Mouse (Mus musculus) heart, embryonic 16.5 days (tissue): Measurements from ENCODE around the gene Robo3. TPM values are rescaled to one million over a fixed set of nuclear protein-coding genes. Genes with fewer than 3 reads are reported as not detected.
A peak's percentile ranks its signal among the peaks of the same experiment; 100 is the strongest.

Experiments used
- ATAC-seq: fragments of 200-750 bp; cut with Nextera tagmentation; replicated peaks from 2 replicates; pipeline ENCODE4 v1.8.0; 2017; ENCODE audit warnings: moderate number of reproducible peaks; ENCODE audit not compliant: insufficient read depth, low FRiP score; ENCODE audit errors: extremely low read depth
- H3K27ac ChIP-seq: fragments of 300-500 bp; sonication (generic); 2 replicates; pipeline ENCODE4 v1.5.1; 2014; ENCODE audit warnings: mild to moderate bottlenecking, low read length, control low read depth, moderate library complexity
- H3K27me3 ChIP-seq: fragments of 300-500 bp; sonication (generic); 2 replicates; pipeline ENCODE4 v1.6.1; 2014; ENCODE audit warnings: low read length, mixed read lengths; ENCODE audit not compliant: control insufficient read depth, insufficient read depth
- H3K36me3 ChIP-seq: fragments of 300-500 bp; sonication (generic); 2 replicates; pipeline ENCODE4 v1.6.1; 2014; ENCODE audit not compliant: control insufficient read depth, insufficient read depth
- H3K4me1 ChIP-seq: fragments of 300-500 bp; sonication (generic); 2 replicates; pipeline ENCODE4 v1.6.1; 2014; ENCODE audit warnings: low read length, mixed read lengths; ENCODE audit not compliant: control insufficient read depth, insufficient read depth
- H3K4me2 ChIP-seq: fragments of 300-500 bp; sonication (generic); 2 replicates; pipeline ENCODE4 v1.6.1; 2014; ENCODE audit warnings: low read depth, mild to moderate bottlenecking, control low read depth, low read length
- H3K4me3 ChIP-seq: fragments of 300-500 bp; sonication (generic); 2 replicates; pipeline ENCODE4 v1.5.1; 2014; ENCODE audit warnings: mild to moderate bottlenecking, control low read depth, low read length
- H3K9ac ChIP-seq: fragments of 300-500 bp; sonication (generic); 2 replicates; pipeline ENCODE4 v1.6.1; 2014; ENCODE audit warnings: low read length, control low read depth
- H3K9me3 ChIP-seq: fragments of 300-500 bp; sonication (generic); replicated peaks from 2 replicates; pipeline ENCODE4 v1.6.1; 2016; ENCODE audit warnings: low read length; ENCODE audit not compliant: control insufficient read depth
- WGBS: fragments of 180-500 bp; shearing (Covaris S2); extraction: QIAGEN DNeasy Blood & Tissue Kit; methylation state at CpG from one replicate; pipeline ENCODE4 v1.1.7; 2014; 5-methylcytosine and 5-hydroxymethylcytosine counted together
- polyA plus RNA-seq: library from polyadenylated mRNA; unstranded; fragments of >200 nt; fragmentation: Nextera tagmentation; extraction: Ambion mirVana; gene quantifications from 2 replicates; pipeline ENCODE4 v1.2.1, GENCODE M21; 2015

The Robo3 gene
- polyA plus RNA-seq, 1 experiment from 2014 or later: not detected

- Histone ChIP-seq H3K4me3 (peak overlapping the region; percentile 49), H3K9ac (peak overlapping the region; percentile 29), H3K9me3 (no peaks in the 10 kb centered on the region), H3K27me3 (peaks cover 87% of the 10 kb centered on the region), H3K4me1 (peaks cover 17% of the 10 kb centered on the region), H3K4me2 (peak overlapping the region; percentile 75), H3K36me3 (no peaks in the 10 kb centered on the region), H3K27ac (no peak overlapping the region)
- under 1% methylated on average over 19 of the region's 20 CpGs for WGBS
- ATAC-seq: no peak
Measured at GRCm38 (mm10) chr9:37456481-37456910, 23.4 kb upstream of the Robo3 start.

GRCm38 (mm10) chr9:37455868-37456267 lies 22.8 kb upstream of the Robo3 start:
- Histone ChIP-seq H3K27ac (no peak overlapping the region), H3K9me3 (no peaks in the 10 kb centered on the region), H3K4me2 (peak overlapping the region; percentile 75; the same call in 1 of the 2 replicates), H3K4me1 (peaks cover 17% of the 10 kb centered on the region), H3K9ac (no peak overlapping the region; the same call in 1 of the 2 replicates), H3K36me3 (no peaks in the 10 kb centered on the region), H3K4me3 (no peak overlapping the region), H3K27me3 (peaks cover 86% of the 10 kb centered on the region)
- ATAC-seq: no peak
- 5% methylated on average over 8 of the region's 8 CpGs for WGBS

- Histone ChIP-seq H3K4me2 (no peak overlapping the region), H3K27ac (no peak overlapping the region), H3K9me3 (no peaks in the 10 kb centered on the region), H3K4me3 (no peak overlapping the region), H3K4me1 (peaks cover 9% of the 10 kb centered on the region), H3K27me3 (peaks cover 80% of the 10 kb centered on the region), H3K9ac (no peak overlapping the region), H3K36me3 (no peaks in the 10 kb centered on the region)
- no peak for ATAC-seq
- WGBS: 20% methylated on average over 3 of the region's 3 CpGs
Measured at GRCm38 (mm10) chr9:37454991-37455390, 21.9 kb upstream of the Robo3 start.

- no peak for ATAC-seq
- Histone ChIP-seq H3K36me3 (no peaks in the 10 kb centered on the region), H3K9me3 (no peaks in the 10 kb centered on the region), H3K27ac (no peak overlapping the region), H3K4me2 (no peak overlapping the region), H3K9ac (no peak overlapping the region), H3K4me1 (peaks cover 6% of the 10 kb centered on the region), H3K27me3 (peaks cover 73% of the 10 kb centered on the region), H3K4me3 (no peak overlapping the region)
- WGBS: 25% methylated on average over 6 of the region's 6 CpGs
Measured at GRCm38 (mm10) chr9:37454011-37454492, 21.0 kb upstream of the Robo3 start.

- ATAC-seq: no peak
- WGBS: 50% methylated on average over 4 of the region's 4 CpGs
- no peak overlapping the region for H3K4me3 ChIP-seq
- no peaks in the 10 kb centered on the region for H3K36me3 ChIP-seq
- H3K9ac ChIP-seq: no peak overlapping the region
- no peaks in the 10 kb centered on the region for H3K9me3 ChIP-seq
- no peak overlapping the region for H3K4me2 ChIP-seq
- peaks cover 6% of the 10 kb centered on the region for H3K4me1 ChIP-seq
- H3K27ac ChIP-seq: no peak overlapping the region
- peaks cover 67% of the 10 kb centered on the region for H3K27me3 ChIP-seq
Measured at GRCm38 (mm10) chr9:37453328-37453727, 20.3 kb upstream of the Robo3 start.

GRCm38 (mm10) chr9:37452401-37452800 lies 19.4 kb upstream of the Robo3 start:
- Histone ChIP-seq H3K4me3 (no peak overlapping the region), H3K27me3 (peaks cover 61% of the 10 kb centered on the region), H3K9ac (no peak overlapping the region), H3K27ac (no peak overlapping the region), H3K4me1 (peaks cover 6% of the 10 kb centered on the region), H3K9me3 (no peaks in the 10 kb centered on the region), H3K4me2 (no peak overlapping the region), H3K36me3 (no peaks in the 10 kb centered on the region)
- 1% methylated on average over 5 of the region's 5 CpGs for WGBS
- no peak for ATAC-seq

GRCm38 (mm10) chr9:37437772-37438735 lies 5.0 kb upstream of the Robo3 start:
- ATAC-seq: no peak
- WGBS: 27% methylated on average over 3 of the region's 3 CpGs
- Histone ChIP-seq H3K9ac (no peak overlapping the region), H3K4me2 (no peak overlapping the region), H3K9me3 (no peaks in the 10 kb centered on the region), H3K27ac (no peak overlapping the region), H3K36me3 (no peaks in the 10 kb centered on the region), H3K4me1 (peaks cover 10% of the 10 kb centered on the region; the same call in 1 of the 2 replicates), H3K4me3 (no peak overlapping the region), H3K27me3 (peaks cover 32% of the 10 kb centered on the region)

- Histone ChIP-seq H3K4me3 (no peak overlapping the region), H3K36me3 (no peaks in the 10 kb centered on the region), H3K9me3 (no peaks in the 10 kb centered on the region), H3K27ac (no peak overlapping the region), H3K4me1 (peaks cover 20% of the 10 kb centered on the region), H3K27me3 (peaks cover 55% of the 10 kb centered on the region), H3K4me2 (no peak overlapping the region), H3K9ac (no peak overlapping the region)
- ATAC-seq: no peak
- 12% methylated on average over 4 of the region's 4 CpGs for WGBS
Measured at GRCm38 (mm10) chr9:37435616-37436015, 2.6 kb upstream of the Robo3 start.

- no peak overlapping the region for H3K4me2 ChIP-seq
- H3K4me1 ChIP-seq: peaks cover 20% of the 10 kb centered on the region
- no peak overlapping the region for H3K9ac ChIP-seq
- H3K36me3 ChIP-seq: no peaks in the 10 kb centered on the region
- no peak overlapping the region for H3K27ac ChIP-seq
- no peak for ATAC-seq
- no peaks in the 10 kb centered on the region for H3K9me3 ChIP-seq
- peaks cover 58% of the 10 kb centered on the region for H3K27me3 ChIP-seq
- no peak overlapping the region for H3K4me3 ChIP-seq
- WGBS: 4% methylated on average over 14 of the region's 14 CpGs
Measured at GRCm38 (mm10) chr9:37434932-37435331, 1.9 kb upstream of the Robo3 start.
